Mouse (Mus musculus) right cerebral cortex, adult 18-20 months (tissue): ENCODE measurements at regions not wholly inside any gene's neighbourhood (a gene's known extent, or its start where the extent isn't known, plus 50 kb on each side); places are given as distances from the start of the nearest gene placed in this dataset.
A peak's percentile ranks its signal among the peaks of the same experiment; 100 is the strongest.

Source experiments
- DNase-seq: peaks from one replicate; pipeline ENCODE4 v3.0.0; 2022; ENCODE audit warnings: mixed read lengths

DNA sequence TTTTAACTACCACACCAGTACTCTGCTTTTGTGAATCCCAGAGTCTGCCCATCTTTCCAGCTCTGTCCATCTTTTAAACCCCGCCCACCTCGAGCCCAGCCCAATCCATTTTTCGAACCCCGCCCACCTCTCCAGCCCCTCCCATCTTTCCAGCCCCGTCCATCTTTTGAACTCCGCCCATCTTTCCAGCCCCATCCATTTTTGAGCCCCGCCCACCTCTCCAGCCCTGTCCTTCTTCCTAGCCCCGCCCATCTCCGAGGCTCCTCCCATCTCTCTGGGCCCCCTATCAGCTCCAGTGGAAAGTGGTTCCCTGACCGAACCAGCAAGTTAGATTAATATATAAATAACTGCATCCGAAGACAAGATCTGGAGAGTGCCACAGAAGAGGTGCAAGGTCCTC, 115.0 kb upstream of the Nectin1 start:
- DNase-seq, result no peak

DNA sequence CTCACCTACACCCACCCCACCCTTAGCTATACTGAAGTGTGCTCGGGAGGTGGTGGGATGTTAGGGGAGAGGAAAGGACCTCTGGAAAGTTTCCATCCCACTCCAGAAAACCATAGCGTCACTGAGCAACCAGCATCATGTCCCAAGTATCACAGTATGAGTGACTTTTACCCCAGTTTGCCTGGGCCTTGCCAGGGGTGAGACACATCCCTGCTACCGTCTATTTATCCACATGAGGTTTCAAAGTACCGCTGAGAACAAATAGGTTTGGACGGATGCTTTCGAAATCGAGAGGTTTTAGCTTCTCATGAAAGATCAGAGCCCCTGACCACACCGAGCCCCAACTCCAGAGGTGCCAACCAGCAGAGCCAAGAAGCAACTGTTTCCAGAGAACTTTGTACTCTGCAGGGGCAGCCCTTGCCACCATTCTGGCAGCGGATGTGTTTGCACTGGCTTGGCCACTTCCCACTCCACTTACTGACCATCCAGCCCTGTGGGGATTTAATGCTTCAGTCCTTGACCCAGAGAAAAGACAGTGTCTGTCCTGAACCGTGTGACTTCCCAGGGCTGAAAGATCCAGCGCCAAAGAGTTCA, 107.3 kb upstream of the Nectin1 start:
- DNase-seq, result no peak

DNA sequence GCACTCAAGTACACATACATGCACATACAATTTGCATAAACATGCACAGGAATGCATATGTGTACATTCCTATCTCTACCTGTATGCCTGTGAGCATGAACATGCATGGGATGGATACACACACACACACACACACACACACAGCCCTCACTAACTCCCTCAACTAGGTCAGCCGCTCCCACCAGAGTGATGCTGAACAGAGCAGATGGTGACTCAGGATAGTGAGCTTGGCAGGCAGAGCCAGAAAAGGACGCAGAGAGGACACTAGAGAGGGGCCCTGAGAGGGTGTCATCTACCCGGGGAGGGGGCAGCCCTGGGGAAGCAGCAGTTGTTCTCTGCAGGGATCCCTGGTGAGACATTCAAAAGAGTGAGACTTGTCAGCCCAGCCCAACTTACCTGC, 85.6 kb upstream of the Nectin1 start:
- DNase-seq, result no peak

DNA sequence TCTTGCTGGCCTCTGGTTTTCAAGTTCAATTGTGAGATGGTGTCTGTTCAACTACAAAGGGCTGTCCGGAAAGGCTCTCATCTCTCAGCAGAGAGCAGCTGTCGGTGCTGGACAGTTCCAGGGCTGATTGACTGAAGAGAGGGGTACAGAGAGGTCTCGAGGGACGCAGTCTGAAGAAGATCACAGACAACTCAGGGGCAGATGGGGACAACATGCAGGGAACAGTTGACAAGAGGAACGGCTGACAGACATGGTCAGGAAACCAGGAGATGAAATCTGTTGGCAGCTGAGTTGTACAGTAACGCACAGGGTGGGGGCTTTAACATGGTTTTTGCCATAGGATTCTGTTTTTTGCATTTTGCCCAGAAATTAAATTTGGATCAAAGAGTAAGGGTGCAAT, 84.5 kb upstream of the Nectin1 start:
- no peak for DNase-seq

DNA sequence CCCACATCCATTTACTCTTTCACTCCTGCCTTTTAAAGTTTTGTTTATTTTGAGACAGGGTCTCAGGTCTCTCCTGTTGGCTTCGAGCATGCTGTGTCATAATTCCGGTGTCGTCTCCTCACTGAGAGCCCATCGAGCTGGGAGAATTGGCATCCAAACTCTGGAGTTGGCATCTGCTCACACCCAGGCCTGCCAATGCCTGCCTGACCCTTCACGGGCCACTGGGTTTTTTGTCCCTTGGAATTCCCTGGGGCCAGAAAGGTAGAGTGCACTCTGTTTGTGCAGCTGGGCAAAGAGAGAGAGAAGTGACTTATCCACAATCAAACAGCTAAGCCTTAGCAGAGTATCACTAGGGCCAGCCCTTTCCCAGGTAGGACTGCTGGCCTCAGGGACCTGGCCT, 83.6 kb upstream of the Nectin1 start:
- no peak for DNase-seq

DNA sequence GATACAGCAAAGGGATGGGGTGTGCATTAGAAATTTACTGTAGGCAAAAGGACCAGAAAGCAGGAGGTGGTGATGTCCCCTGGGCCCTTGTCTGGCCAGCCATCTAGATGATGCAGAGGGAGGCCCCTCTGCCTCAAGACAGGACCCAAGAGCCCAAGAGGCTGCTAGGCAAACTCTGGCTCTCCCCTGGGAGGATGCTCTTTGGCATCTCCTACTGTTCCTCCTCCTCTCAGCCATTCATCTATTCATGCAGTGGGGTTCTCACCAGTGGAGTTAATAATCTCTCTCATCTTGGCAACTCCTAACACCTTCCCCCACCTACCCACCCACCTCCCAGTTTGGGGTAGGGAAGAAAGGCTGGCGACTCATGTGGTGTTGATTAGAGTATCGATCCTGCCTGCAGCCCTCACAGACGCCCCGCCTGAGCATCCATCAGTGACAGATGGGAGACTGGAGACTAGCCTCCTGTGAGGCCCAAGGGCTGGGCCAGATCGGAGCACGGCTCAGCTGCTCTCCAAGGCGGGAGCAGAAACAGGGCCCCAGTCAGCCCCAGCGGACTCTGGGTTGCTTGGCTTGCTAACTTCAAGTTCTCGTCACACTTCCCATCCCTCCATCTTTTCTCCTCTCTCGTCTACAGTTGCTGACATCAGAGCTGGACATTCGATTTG, 82.8 kb upstream of the Nectin1 start:
- DNase-seq, result no peak

DNA sequence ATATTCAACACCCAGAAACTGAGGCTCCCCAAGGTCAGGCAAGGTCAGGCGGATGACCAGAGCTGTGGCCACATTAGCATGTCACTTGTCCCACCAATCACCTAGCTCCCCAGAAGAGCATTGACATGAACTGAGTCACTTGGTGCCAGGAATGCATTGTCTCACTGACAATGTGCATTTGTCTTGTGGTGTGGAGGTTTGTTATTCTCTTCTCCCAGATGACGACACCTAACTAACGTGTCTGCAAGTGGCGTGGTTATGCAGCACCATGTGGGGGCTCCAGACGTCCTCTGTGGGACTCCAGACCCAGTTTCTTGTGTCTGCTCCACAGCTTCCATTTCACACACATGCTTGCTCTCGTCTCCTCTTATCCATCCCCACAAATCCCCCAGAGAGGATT, 82.1 kb upstream of the Nectin1 start:
- DNase-seq, result no peak

DNA sequence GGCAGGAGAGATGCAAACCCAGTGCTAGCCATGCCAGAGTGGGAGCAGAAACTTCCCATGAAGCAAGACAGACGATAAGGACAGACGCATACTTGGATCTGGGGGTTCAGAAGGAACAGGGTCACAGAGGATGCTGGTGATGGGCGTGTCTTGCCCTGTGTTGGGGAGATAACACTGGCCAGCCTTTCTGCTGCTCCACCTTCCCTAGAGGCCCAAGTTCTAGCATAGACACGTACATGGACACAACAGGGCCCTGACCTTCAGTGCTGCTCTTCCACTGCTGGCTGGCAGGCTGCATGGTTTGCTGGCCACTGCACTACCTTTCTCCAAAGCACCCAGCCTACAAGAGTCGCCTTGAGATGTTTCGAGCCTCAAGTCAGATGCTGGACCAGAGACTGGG, 76.4 kb upstream of the Nectin1 start:
- DNase-seq, result no peak

DNA sequence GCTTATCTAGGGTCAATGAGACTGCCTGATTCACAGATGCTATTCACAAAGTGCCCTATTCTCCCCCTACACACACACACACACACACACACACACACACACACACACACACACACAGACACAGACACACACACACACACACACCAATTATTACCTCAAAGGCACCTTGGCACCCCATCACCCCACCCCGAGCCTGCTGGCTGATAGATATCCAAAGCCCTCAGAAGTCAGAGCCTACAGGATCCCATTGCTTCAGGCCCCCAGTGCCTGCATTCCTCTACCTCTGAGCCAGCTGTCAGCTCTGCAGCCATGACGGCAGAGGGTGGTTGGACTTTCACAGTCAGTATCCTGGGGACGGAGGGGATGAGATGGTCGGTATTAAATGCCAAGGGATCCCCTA, 75.8 kb upstream of the Nectin1 start:
- DNase-seq, result no peak

DNA sequence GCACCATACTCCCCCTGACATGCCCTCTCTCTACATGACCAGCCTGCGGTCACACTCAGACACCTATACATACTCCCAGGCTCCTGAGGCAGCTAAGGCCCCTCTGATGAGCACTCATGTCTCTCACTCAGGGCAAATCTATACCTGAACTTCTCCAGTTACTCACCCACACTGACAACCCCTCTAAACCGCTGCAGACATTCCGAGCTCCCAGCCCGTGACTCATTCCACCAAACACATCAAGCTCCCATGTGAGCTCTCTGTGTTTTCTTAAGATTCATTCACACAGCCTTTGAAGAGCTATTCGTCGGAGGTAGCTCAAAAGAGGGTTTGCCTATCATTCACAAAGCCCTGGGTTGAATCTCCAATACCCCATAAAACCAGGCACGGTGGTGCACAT, 75.1 kb upstream of the Nectin1 start:
- DNase-seq, result no peak

DNA sequence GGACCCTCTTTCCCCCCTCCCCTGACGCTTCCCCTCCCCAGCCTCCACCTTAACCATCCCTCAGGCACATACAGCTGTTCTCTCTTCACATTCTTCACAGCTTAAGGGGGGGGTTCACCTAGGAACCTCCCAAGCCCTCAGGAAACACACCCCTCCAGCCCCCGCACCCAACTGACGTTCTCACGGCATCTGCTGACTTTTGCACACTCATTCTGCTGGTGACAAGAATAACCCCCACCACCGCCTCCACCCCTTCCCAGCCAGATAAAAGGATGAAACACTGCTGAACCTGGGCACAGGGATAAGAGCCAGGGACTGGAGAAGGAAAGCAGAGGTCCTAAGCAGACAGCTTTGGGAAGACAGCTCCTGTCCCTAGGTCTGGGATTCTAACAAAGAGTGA, 73.2 kb upstream of the Nectin1 start:
- peak; percentile 52 for DNase-seq

DNA sequence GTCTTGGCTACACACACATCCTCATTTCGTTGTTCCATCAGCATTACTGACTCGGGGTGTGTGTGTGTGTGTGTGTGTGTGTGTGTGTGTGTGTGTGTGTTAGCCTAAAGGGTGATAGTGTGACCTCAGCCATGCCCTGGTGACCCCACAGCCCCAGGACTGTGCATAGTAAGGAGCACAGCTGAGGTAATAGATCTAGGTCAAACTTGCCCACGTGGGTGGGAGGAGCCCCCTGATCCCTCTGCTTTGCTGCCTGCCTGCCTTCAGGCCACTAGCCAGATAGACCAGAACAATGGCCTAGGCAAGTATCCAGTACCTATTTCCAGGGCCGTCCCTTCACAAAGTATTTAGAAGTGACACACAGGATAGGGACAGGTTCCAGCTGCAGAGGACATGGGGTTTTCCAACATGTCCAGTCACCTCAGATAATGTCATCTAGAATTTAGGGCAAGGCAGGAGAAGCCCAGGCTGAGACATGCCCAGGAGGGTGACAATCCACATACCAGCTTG, 70.6 kb upstream of the Nectin1 start:
- no peak for DNase-seq

DNA sequence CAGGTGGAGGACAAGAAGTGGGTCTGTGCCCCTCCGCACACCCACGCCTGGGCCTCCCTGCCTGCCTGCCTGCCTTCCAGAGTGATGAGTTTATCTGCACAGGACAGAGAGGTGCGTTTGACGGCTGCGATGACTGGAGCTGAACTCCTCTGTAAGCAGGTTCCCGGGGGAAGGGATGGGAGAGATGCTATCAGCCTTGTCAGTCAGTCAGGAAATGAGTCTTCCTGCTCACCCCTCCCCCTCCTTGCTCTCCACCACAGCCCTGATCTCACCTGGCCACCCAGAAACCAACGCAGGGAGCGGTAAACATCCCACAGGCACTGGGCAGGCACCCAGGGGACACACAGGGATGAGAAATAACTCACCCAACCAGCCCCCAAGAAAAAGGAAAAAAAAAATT, 69.5 kb upstream of the Nectin1 start:
- no peak for DNase-seq

DNA sequence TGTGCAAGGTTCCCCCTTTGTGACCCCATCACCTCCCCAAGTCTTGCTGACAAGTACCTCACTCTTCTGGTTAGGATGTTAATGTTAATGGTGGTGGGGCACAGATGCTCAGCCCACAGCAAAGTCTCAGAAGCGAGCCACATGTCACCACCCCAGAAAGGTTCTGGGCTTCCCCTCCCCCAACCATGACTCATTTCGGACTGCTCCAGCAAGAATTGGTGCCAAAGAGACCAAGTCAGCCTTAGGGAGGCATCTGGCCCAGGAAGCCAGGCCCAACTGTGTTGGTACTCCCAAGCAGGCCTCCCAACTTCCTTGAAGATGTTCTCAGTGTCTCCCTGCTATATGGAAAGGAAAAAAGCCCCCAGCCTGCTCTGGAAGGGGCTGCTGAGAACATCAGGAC, 67.8 kb upstream of the Nectin1 start:
- DNase-seq, result no peak

DNA sequence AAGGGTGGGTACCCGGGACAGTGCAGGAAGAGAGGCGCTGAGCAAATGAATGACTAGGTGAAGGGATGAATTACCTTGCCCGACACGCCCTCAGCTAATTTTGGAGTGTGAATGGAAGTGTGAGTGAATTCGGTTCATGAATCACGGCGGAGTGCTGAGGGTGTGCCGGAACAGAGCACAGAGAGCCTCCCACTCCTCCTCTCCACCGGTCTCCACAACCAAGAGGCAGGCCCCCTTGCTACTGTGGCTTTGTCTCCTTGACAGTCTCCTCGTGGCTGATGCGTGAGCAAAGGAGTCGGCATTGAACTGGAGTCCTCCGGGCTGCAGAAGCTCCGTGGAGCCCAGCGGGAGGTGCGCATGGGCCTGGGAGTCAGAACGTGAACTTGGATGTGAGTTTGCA, 64.5 kb upstream of the Nectin1 start:
- peak; percentile 64 for DNase-seq

DNA sequence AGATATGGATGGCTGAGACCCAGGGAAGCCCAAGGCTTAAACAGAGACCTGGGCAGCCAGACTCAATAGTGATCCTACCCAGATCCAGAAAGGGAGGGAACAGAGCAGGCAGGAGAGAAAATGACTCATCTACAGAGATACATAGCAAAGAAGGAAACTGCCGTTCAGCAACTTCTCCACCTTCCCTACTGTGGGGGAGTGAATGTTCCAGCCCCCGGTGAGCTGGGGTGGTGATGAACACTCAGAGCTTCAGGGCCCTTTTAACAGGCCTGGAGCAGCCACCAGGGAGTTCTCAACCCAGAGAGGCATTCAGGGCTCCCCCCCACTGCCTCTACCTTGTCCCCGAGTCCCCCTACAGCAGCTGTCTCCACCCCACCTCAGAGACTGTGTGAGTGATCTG, 62.5 kb upstream of the Nectin1 start:
- peak; percentile 78 for DNase-seq

DNA sequence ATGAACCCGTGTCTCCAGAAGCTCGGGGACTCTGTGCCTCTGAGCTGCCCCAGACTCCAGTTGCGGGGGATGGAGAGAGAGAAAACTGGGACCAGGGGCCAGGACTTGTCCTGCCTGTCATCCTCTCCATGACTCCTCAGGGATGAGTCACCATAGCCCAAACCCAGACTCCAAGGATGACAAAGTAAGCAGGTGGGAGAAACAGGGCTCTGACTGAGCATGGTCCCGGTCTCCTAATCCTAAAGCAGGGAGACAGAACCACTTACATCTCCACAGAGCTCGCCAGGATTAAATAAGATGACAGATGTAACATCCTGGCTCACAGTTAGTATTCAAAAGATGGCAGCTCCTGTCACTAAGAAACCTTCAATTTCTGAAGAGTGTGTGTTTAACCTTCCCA, 61.7 kb upstream of the Nectin1 start:
- no peak for DNase-seq

DNA sequence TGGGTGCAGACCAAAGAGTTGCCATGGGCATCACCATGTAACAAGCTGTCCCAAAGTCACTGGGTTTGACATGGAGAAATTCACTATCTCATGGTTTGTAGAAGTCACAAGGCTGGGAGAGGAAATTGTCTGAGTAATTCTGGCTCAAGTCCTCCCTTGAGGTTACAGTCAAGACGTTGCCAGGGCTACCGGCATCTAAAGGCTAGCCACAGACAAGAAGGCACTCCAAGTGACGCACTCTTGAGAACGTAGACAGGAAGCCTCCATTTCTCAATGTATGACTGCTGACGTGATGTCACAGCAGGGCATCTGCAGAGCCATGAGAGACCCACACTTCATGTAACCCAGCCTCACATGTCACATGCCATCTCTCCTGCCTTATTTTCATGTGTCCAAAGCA, 59.2 kb upstream of the Nectin1 start:
- DNase-seq, result no peak

DNA sequence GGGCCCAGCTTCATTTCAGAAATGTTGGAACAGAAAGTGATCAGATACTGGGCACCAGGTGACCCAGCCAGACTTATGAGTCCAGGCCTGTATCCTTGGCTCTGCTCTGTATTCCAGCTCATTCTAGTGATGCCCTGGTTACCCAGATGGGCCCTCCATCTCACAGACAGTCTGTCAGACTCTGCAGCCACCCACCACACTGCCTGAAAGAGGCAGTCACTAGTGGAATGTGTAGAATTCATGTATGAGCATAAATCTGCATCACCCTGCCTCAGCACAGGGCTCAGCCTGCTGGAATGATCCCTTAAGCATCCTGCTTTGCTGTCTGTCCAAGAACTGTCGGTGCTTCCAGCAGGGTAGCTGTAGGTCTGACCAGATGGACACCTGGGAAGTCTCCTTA, 51.8 kb upstream of the Nectin1 start:
- no peak for DNase-seq

DNA sequence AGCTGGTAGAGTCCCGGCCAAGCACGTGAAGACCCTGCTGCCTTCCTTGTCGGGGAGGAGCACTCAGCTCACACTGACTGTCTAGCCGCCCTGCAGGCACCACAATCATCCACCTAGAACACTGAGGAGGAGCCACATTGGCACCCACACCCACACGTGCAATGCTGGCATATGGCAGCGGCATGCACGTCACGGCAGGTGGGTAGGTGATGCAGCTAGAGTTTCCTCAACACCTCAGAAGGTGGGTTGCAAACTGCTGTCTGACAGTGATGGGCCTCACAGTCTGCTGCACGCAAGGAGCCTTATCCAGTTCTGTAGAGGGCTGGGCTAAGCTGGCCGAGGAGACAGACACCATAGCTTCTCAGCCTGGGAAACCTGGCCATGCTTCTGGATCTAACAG, 51.2 kb upstream of the Nectin1 start:
- DNase-seq, result peak; percentile 82
